ENCODE assay signal across 22 mouse cellular contexts in genomic region chr8:3335881-3336280, GRCm38 (mm10). TPM values are rescaled to one million over a fixed set of nuclear protein-coding genes. Genes with fewer than 3 reads are reported as not detected.
DNase-seq lines count a peak whose midpoint lies in the region; ATAC-seq and TF ChIP-seq lines count a peak whose summit lies in the region.
"Had no signal": no experiment of that assay in that cellular context is flagged by ENCODE, and none has a peak within 500 bp of the region (broad histone marks: within the 10 kb centered on the region; RNA-seq: fewer than 3 reads in every experiment).

No protein-coding gene starts in this region.

- H3K9ac ChIP-seq in hindbrain, postnatal 0 days (replicated peaks; ENCODE audit: low read length): no peak overlapping the region
- no peak overlapping the region for H3K9ac ChIP-seq in hindbrain, embryonic 11.5 days (ENCODE audit: low read depth, low read length)
- no peak overlapping the region for H3K9ac ChIP-seq in midbrain, embryonic 16.5 days (ENCODE audit: low read depth, low read length)
- H3K9ac ChIP-seq: heart, embryonic 13.5 days; neural tube, embryonic 15.5 days; stomach, embryonic 15.5 days had no signal

- no peak for ATAC-seq in hindbrain, postnatal 0 days
- no peak for ATAC-seq in hindbrain, embryonic 11.5 days (ENCODE audit: low FRiP score)
- no peak for ATAC-seq in midbrain, embryonic 16.5 days
- ATAC-seq: forebrain, embryonic 16.5 days had no signal

- no peak for DNase-seq in hindbrain, postnatal 0 days (ENCODE audit: low spot score)
- DNase-seq in hindbrain, embryonic 11.5 days (ENCODE audit: low spot score): no peak
- DNase-seq in 3T3-L1 (ENCODE audit: low read depth, low spot score): peak; percentile 34
- DNase-seq in ES-CJ7 (ENCODE audit: low read depth, low spot score): peak; percentile 53
- DNase-seq in induced T-regulatory cell, adult 2 months (ENCODE audit: low read depth): peak; percentile 53
- no peak for DNase-seq in adrenal gland, adult 8-10 months
- DNase-seq: adrenal gland, postnatal 14 days; cerebellum, postnatal 10 days; gastrocnemius, postnatal 14 days; lung, postnatal 10 days; thymus, postnatal 25 days had no signal

- H3K27ac ChIP-seq in hindbrain, postnatal 0 days: no peak overlapping the region
- no peak overlapping the region for H3K27ac ChIP-seq in hindbrain, embryonic 11.5 days (ENCODE audit: low read depth, low read length)
- H3K27ac ChIP-seq in midbrain, embryonic 16.5 days (ENCODE audit: low read length): no peak overlapping the region
- H3K27ac ChIP-seq: heart, embryonic 13.5 days; kidney, postnatal 0 days; midbrain, embryonic 10.5 days; neural tube, embryonic 15.5 days; stomach, embryonic 15.5 days had no signal

- H3K4me3 ChIP-seq in hindbrain, postnatal 0 days (ENCODE audit: low read length): no peak overlapping the region
- H3K4me3 ChIP-seq in hindbrain, embryonic 11.5 days (ENCODE audit: low read depth, low read length): no peak overlapping the region
- H3K4me3 ChIP-seq in midbrain, embryonic 16.5 days (ENCODE audit: low read depth, low read length): no peak overlapping the region
- H3K4me3 ChIP-seq: heart, embryonic 13.5 days; midbrain, embryonic 10.5 days; neural tube, embryonic 15.5 days; stomach, embryonic 15.5 days had no signal

- no peak overlapping the region for H3K4me2 ChIP-seq in hindbrain, postnatal 0 days (ENCODE audit: low read depth, low read length)
- no peak overlapping the region for H3K4me2 ChIP-seq in hindbrain, embryonic 11.5 days (replicated peaks; ENCODE audit: low read depth, low read length)
- H3K4me2 ChIP-seq in midbrain, embryonic 16.5 days (ENCODE audit: low read length): no peak overlapping the region
- H3K4me2 ChIP-seq: heart, embryonic 13.5 days; liver, embryonic 11.5 days; neural tube, embryonic 15.5 days; stomach, embryonic 15.5 days had no signal

- no peaks in the 10 kb centered on the region for H3K27me3 ChIP-seq in hindbrain, postnatal 0 days (ENCODE audit: insufficient read depth, low read length)
- H3K27me3 ChIP-seq in hindbrain, embryonic 11.5 days (ENCODE audit: control insufficient read depth, insufficient read depth, low read length): no peaks in the 10 kb centered on the region
- no peaks in the 10 kb centered on the region for H3K27me3 ChIP-seq in midbrain, embryonic 16.5 days (ENCODE audit: control insufficient read depth, insufficient read depth, low read depth, low read length)
- H3K27me3 ChIP-seq: CH12.LX; heart, embryonic 13.5 days; neural tube, embryonic 15.5 days; stomach, embryonic 15.5 days had no signal

- 84% methylated on average over 1 of the region's 1 CpGs for WGBS in hindbrain, postnatal 0 days
- WGBS in hindbrain, embryonic 11.5 days: 80% methylated on average over 1 of the region's 1 CpGs
- 93% methylated on average over 1 of the region's 1 CpGs for WGBS in midbrain, embryonic 16.5 days

- TF ChIP-seq CTCF in hindbrain, postnatal 0 days (IDR thresholded peaks at IDR 0.05; ENCODE audit: low read depth): peak; percentile 16; the same call in 1 of the 2 replicates

- no peaks in the 10 kb centered on the region for H3K9me3 ChIP-seq in hindbrain, postnatal 0 days (ENCODE audit: low read length)
- no peaks in the 10 kb centered on the region for H3K9me3 ChIP-seq in hindbrain, embryonic 11.5 days (ENCODE audit: control insufficient read depth, low read length)
- H3K9me3 ChIP-seq in midbrain, embryonic 16.5 days (replicated peaks; ENCODE audit: control insufficient read depth, low read length, poor library complexity, severe bottlenecking): no peaks in the 10 kb centered on the region
- H3K9me3 ChIP-seq: heart, embryonic 13.5 days; neural tube, embryonic 15.5 days; stomach, embryonic 15.5 days had no signal

- H3K4me1 ChIP-seq in hindbrain, postnatal 0 days (ENCODE audit: insufficient read depth, low read length): no peaks in the 10 kb centered on the region
- H3K4me1 ChIP-seq in hindbrain, embryonic 11.5 days (replicated peaks; ENCODE audit: control insufficient read depth, insufficient read depth, low read length): no peaks in the 10 kb centered on the region
- no peaks in the 10 kb centered on the region for H3K4me1 ChIP-seq in midbrain, embryonic 16.5 days (ENCODE audit: control insufficient read depth, insufficient read depth, low read length)
- H3K4me1 ChIP-seq: heart, embryonic 13.5 days; midbrain, embryonic 10.5 days; neural tube, embryonic 15.5 days; stomach, embryonic 15.5 days had no signal

- no peaks in the 10 kb centered on the region for H3K36me3 ChIP-seq in hindbrain, postnatal 0 days (ENCODE audit: insufficient read depth, low read length)
- no peaks in the 10 kb centered on the region for H3K36me3 ChIP-seq in hindbrain, embryonic 11.5 days (ENCODE audit: control insufficient read depth, insufficient read depth, low read length)
- no peaks in the 10 kb centered on the region for H3K36me3 ChIP-seq in midbrain, embryonic 16.5 days (ENCODE audit: control insufficient read depth, insufficient read depth, low read length)
- H3K36me3 ChIP-seq: heart, embryonic 13.5 days; midbrain, embryonic 10.5 days; neural tube, embryonic 15.5 days; stomach, embryonic 15.5 days had no signal

RNA-seq across cellular contexts. Expression of gene A430078G23Rik, which starts 17.3 kb away (rescaled TPM):
- not detected in 2 replicates for total RNA-seq in hindbrain, postnatal 0 days (2014; rRNA removed)
- 0.09 TPM in 1 of 2 replicates, not detected in the other for polyA plus RNA-seq in hindbrain, postnatal 0 days (2015; fragmentation: Nextera tagmentation; extraction: Ambion mirVana)
- not detected in 2 replicates for polyA plus RNA-seq in hindbrain, embryonic 11.5 days (2014; fragmentation: Nextera tagmentation; extraction: Ambion mirVana)
- total RNA-seq in adrenal gland, adult 8-10 months (2022): under 1 TPM; 0.23 to 0.83 (median 0.28) TPM
- not detected in 2 replicates for polyA plus RNA-seq in midbrain, embryonic 16.5 days (2015; fragmentation: Nextera tagmentation; extraction: Ambion mirVana)
- total RNA-seq: CH12.LX; left cerebral cortex, postnatal 36 days had no signal
- polyA plus RNA-seq: heart, embryonic 13.5 days; intestine, embryonic 14.5 days; midbrain, embryonic 10.5 days; neural tube, embryonic 15.5 days had no signal

RNA-seq across cellular contexts. Expression of gene Insr, which starts 56.5 kb away (rescaled TPM):
- 46.9 and 69.9 TPM in 2 replicates for total RNA-seq in hindbrain, postnatal 0 days (2014; rRNA removed)
- polyA plus RNA-seq in hindbrain, postnatal 0 days (2015; fragmentation: Nextera tagmentation; extraction: Ambion mirVana): 31.1 and 34.0 TPM in 2 replicates
- 41.1 and 49.3 TPM in 2 replicates for polyA plus RNA-seq in hindbrain, embryonic 11.5 days (2014; fragmentation: Nextera tagmentation; extraction: Ambion mirVana)
- total RNA-seq in adrenal gland, adult 8-10 months (2022): 100 to 1,000 TPM; 139 to 174 (median 151) TPM
- 48.6 and 54.1 TPM in 2 replicates for polyA plus RNA-seq in midbrain, embryonic 16.5 days (2015; fragmentation: Nextera tagmentation; extraction: Ambion mirVana)

RNA-seq across cellular contexts. Expression of gene Arhgef18, which starts 56.9 kb away (rescaled TPM):
- 45.6 and 50.0 TPM in 2 replicates for total RNA-seq in hindbrain, postnatal 0 days (2014; rRNA removed)
- polyA plus RNA-seq in hindbrain, postnatal 0 days (2015; fragmentation: Nextera tagmentation; extraction: Ambion mirVana): 5.4 and 5.5 TPM in 2 replicates
- polyA plus RNA-seq in hindbrain, embryonic 11.5 days (2014; fragmentation: Nextera tagmentation; extraction: Ambion mirVana): 9.2 and 10.9 TPM in 2 replicates
- total RNA-seq in adrenal gland, adult 8-10 months (2022): 10 to 100 TPM; 44.6 to 48.1 (median 47.0) TPM
- 12.0 and 12.1 TPM in 2 replicates for polyA plus RNA-seq in midbrain, embryonic 16.5 days (2015; fragmentation: Nextera tagmentation; extraction: Ambion mirVana)

Comparison
In these comparisons a context has a peak if more than half of its experiments do, and no peak if none do; other contexts are left out.
1. DNase-seq: peak in 3T3-L1 (single experiment), ES-CJ7 (single experiment) and induced T-regulatory cell, adult 2 months (single experiment); none in hindbrain, postnatal 0 days (single experiment), hindbrain, embryonic 11.5 days (single experiment) and adrenal gland, adult 8-10 months (single experiment).